Mouse (Mus musculus): ENCODE data around the gene Socs1.

The Socs1 gene

GRCm38 (mm10) chr16:10763540-10764264 is 21.6 kb downstream of the Socs1 start:
- no peak for DNase-seq (ENCODE audit: low spot score in 2 of 2)

- no peak for DNase-seq (ENCODE audit: low spot score in 2 of 2)
Observed at GRCm38 (mm10) chr16:10762569-10763180, 22.7 kb downstream of the Socs1 start.

GRCm38 (mm10) chr16:10761182-10761581 is 24.2 kb downstream of the Socs1 start:
- DNase-seq (ENCODE audit: low spot score in 2 of 2): no peak

- DNase-seq (ENCODE audit: low spot score in 2 of 2): no peak
Observed at GRCm38 (mm10) chr16:10756168-10756567, 29.2 kb downstream of the Socs1 start.

- DNase-seq (ENCODE audit: low spot score in 2 of 2): no peak
Observed at GRCm38 (mm10) chr16:10754521-10755296, 30.6 kb downstream of the Socs1 start.

- DNase-seq (ENCODE audit: low spot score in 2 of 2): no peak
Observed at GRCm38 (mm10) chr16:10749824-10750223, 35.5 kb downstream of the Socs1 start.

GRCm38 (mm10) chr16:10749226-10749625 is 36.1 kb downstream of the Socs1 start:
- no peak for DNase-seq (ENCODE audit: low spot score in 2 of 2)

- peak; percentile 23 to 24 for DNase-seq (ENCODE audit: low spot score in 2 of 2)
Observed at GRCm38 (mm10) chr16:10741082-10741481, 44.3 kb downstream of the Socs1 start.

GRCm38 (mm10) chr16:10739854-10740398 is 45.4 kb downstream of the Socs1 start:
- no peak for DNase-seq (ENCODE audit: low spot score in 2 of 2)

GRCm38 (mm10) chr16:10738866-10739265 is 46.5 kb downstream of the Socs1 start:
- DNase-seq (ENCODE audit: low spot score in 2 of 2): no peak

GRCm38 (mm10) chr16:10737571-10737970 is 47.8 kb downstream of the Socs1 start:
- DNase-seq (ENCODE audit: low spot score in 2 of 2): no peak

GRCm38 (mm10) chr16:10736364-10736763 is 49.0 kb downstream of the Socs1 start:
- DNase-seq (ENCODE audit: low spot score in 2 of 2): no peak

- no peak for DNase-seq (ENCODE audit: low spot score in 2 of 2)
Observed at GRCm38 (mm10) chr16:10735781-10736180, 49.6 kb downstream of the Socs1 start.

- peak; percentile 55 to 63 for DNase-seq (ENCODE audit: low spot score in 2 of 2)
Observed at GRCm38 (mm10) chr16:10732421-10732820, 52.9 kb downstream of the Socs1 start.

All from spleen, postnatal 36 days (tissue).